Mouse (Mus musculus) MEL (cell line): Measurements from ENCODE around the gene Cdk2ap2.

Experiments
- CTCF ChIP-seq, 3 experiments: IDR thresholded peaks in 2 of 3; conservative IDR thresholded peaks in 1 of 3; 2 replicates each; pipeline ENCODE4 v1.5.1; 2011 to 2012; ENCODE audit warnings: low read length in 3 of 3, low read depth in 2 of 3, mild to moderate bottlenecking in 2 of 3, improper control_type of control experiment in 1 of 3, inconsistent platforms in 1 of 3, mixed read lengths in 1 of 3, moderate library complexity in 1 of 3; ENCODE audit not compliant: control insufficient read depth in 1 of 3, insufficient read depth in 1 of 3, poor library complexity in 1 of 3, severe bottlenecking in 1 of 3
- E2F4 ChIP-seq: IDR thresholded peaks from 2 replicates; pipeline ENCODE4 v1.6.1; 2011; ENCODE audit warnings: low read depth, low read length, improper control_type of control experiment, borderline replicate concordance
- KAT2A ChIP-seq: conservative IDR thresholded peaks from 2 replicates; pipeline ENCODE4 v1.6.1; 2012; ENCODE audit warnings: low read depth, low read length, improper control_type of control experiment, inconsistent platforms
- MXI1 ChIP-seq: IDR thresholded peaks from 2 replicates; pipeline ENCODE4 v1.6.1; 2011; ENCODE audit warnings: mild to moderate bottlenecking, low read depth, low read length, improper control_type of control experiment
- POLR2A ChIP-seq, 2 experiments: IDR thresholded peaks; 2 replicates each; pipeline ENCODE4 v1.6.1; 2011 to 2012; ENCODE audit warnings: low read length in 2 of 2, mild to moderate bottlenecking in 2 of 2, control low read depth in 1 of 2, improper control_type of control experiment in 1 of 2, low read depth in 1 of 2, moderate library complexity in 1 of 2; ENCODE audit not compliant: control insufficient read depth in 1 of 2, insufficient read depth in 1 of 2, poor library complexity in 1 of 2
- RAD21 ChIP-seq: IDR thresholded peaks from 2 replicates; pipeline ENCODE4 v1.6.1; 2011; ENCODE audit warnings: mild to moderate bottlenecking, low read depth, low read length, improper control_type of control experiment
- ZMIZ1 ChIP-seq: IDR thresholded peaks from 2 replicates; pipeline ENCODE4 v1.6.1; 2012; ENCODE audit warnings: low read depth, mild to moderate bottlenecking, inconsistent platforms, low read length, improper control_type of control experiment, moderate library complexity

GRCm38 (mm10) chr19:4059069-4059740, 37.8 kb upstream of the Cdk2ap2 start, which contains the start of gene Gstp3:
- TF ChIP-seq E2F4: no peak
- TF ChIP-seq RAD21: no peak
- no peak for TF ChIP-seq POLR2A (IDR thresholded peaks at IDR 0.05; ENCODE audit: control insufficient read depth in 1 of 2, insufficient read depth in 1 of 2, low read depth in 1 of 2, low read length in 2 of 2, poor library complexity in 1 of 2)
- TF ChIP-seq KAT2A: no peak
- TF ChIP-seq CTCF (IDR thresholded peaks at IDR 0.05 in 2 of 3, conservative IDR thresholded peaks at IDR 0.05 in 1 of 3; ENCODE audit: control insufficient read depth in 1 of 3, insufficient read depth in 1 of 3, low read depth in 2 of 3, low read length in 3 of 3, poor library complexity in 1 of 3, severe bottlenecking in 1 of 3): no peak
- no peak for TF ChIP-seq MXI1
- no peak for TF ChIP-seq ZMIZ1
